Mouse (Mus musculus) heart, postnatal 10 days (tissue): ENCODE data around the gene Ccdc137. TPM values are rescaled to one million over a fixed set of nuclear protein-coding genes. Genes with fewer than 3 reads are reported as not detected.
"Not testable (repeated sequence)": the region's sequence is repeated elsewhere in the genome, so short reads cannot be mapped to it uniquely, and the experiment has no call there.

Experiments
- DNase-seq, 2 experiments: peaks; one replicate each; pipeline ENCODE4 v3.0.0; 2021
- intact Hi-C: fragments of 180-260 bp; cut with DNase I; formaldehyde crosslinking; loops from one replicate; pipeline ENCODE4 v1.15.1; 2025
- total RNA-seq, 2 experiments: library from RNA; stranded (reverse); gene quantifications; 2 replicates each; pipeline ENCODE4 v1.2.3; 2021

Ccdc137 gene
- 1 to 10 TPM; 6.4 to 7.9 TPM for total RNA-seq

DNA sequence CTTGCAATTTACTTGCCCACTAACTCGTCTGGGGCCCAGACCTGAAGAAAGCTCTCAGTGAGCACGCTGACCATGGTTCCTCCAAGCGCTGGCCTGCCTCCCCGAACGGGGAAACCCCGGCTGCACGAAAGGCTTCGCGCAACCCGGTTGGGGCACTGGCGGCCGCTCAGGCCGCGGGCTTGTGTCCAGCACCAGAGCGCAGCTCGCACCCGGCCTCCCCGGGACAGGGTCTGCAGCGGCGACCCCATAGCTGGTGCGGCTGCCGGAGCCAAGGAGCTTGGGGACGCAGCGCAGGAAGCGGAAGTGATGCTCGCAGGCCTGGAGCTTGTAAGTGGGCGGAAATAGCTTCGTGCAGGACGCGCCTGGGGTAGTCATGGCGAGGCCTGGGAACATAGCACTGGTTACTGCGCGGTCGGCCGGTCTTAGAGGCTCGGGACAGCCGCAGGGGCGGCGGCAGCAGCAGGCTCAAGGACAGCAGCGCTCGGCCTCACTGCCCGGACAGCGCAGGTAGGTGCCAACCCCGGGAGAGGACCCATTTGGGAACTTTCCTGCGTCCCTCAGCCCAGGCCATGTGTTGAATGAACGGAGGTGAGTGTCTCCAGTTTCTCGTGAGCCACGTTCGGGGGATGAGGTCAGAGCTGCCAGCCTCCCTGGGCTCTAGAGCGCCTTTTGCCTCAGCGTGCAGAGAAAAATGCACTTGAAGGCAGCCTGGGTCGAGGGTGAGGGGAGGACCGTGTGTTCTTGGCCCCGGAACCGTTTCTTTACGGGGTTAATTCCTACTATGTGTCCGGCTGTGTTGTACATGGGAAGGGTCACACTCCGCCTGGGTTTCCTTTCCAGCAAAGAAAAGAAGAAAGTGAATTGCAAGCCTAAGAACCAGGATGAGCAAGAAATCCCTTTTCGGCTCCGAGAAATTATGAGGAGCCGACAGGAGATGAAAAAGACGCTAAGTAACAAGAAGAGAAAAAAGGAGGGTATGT is at the start of gene Ccdc137, which contains the start of gene Oxld1:
TSS of gene Ccdc137 (plus strand) at position 344 of the 980 bp plus-strand sequence.
TSS of gene Oxld1 (minus strand) at position 297 of the 980 bp plus-strand sequence.
- intact Hi-C loops: no loop called here
- DNase-seq: peak; percentile 87 to 89

DNA sequence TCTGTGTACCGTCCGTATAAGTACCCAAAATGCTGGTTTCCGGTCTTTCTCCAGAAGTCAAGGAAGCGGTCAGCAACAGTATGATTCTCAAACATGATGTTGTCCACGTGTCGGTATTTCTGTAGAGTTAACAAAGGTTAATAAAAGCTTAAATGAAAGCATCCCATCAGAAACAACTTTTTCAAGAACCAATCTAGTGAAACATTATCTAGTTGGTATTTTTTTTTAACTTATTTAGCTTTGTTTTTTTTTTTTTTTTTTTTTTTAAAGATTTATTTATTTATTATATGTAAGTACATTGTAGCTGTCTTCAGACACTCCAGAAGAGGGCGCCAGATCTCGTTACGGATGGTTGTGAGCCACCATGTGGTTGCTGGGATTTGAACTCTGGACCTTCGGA is 44.3 kb upstream of the Ccdc137 start:
- intact Hi-C loops, DNase-seq: not testable (repeated sequence)

DNA sequence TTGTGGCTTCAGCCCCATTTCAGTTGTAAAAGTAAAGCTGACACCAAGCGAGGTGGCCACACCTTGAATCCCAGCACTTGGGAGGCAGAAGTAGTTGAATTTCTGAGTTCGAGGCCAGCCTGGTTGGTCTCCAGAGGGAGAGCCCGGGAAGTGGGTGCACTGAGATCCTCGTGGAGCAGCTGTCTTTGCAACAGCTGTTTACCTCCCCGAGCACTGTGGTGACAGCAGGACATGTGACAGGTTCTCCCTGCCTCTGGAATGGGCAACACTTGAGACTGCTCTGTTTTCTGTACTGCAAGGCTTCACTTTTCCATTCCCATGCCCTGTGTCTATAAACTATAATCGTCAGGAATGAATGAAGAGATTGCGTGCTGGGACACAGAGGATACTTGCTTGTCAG is 40.1 kb upstream of the Ccdc137 start:
- intact Hi-C loops: no loop called here

DNA sequence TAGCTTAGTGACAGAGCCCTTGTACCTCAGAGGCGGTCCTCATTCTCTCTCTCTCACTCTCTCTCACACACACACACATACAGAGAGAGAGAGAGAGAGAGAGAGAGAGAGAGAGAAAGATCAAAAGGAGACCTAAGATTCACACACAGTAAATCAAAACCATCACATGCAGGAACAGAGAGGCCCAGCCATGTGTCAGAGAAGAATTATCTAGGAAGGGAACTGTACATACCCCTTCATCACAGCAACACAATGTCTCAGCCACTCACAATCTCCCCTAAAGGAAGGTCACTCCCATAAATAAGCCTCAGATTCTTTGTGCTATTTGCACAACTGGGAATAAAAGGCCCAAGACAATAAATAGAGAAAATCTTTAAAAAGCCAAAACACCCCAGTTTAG is 39.3 kb upstream of the Ccdc137 start:
- intact Hi-C loops: no loop called here
- no peak for DNase-seq

More for the DNA sequence above, 40.1 kb upstream of the Ccdc137 start:
- DNase-seq: no peak

DNA sequence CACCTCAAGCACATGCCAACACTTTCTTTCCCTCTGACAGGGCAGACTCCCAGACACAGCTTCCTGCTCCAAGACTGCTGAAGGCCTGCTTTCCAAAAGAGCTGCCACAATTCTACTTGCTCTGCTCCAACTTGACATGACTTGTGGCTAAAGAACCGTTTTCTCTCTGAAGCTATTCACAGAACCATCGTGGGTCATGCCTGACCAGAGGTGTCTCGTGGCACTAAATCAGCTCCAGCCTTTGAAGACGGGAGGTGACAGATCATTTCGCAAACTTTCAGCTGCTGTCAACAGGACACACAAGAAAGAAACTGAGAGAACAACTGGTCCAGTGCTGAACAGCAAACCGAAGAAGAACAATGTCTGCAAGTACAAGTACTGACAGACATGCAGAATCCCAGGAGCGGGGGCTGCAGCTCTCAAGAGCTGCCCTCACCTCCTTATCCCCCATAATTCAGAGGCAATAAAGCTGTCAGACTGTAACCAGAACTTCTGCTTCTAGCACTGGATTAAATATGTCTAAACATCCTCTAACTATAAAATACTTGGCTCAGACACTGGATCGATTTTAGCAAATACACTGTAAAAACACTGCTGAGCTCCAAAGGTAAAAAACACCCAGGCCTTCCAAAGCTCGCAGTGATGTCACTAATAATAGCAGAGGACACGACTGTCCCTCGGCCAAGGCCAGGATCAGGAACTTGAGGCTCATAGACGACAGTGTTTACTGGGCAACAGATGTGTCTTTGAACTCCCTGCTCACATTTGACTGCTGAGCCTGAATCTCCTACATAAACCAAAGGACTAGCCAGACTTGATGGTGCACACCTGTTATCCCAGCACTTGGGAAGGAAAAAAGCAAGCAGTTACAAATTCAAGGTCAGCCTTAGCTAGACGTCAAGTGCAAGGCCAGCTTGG is 35.0 kb upstream of the Ccdc137 start:
- intact Hi-C loops: loop anchor here (2.0 to 5.0 kb wide), 3 partner anchors 40 to 111 kb away; no protein-coding TSS in a partner anchor
- no peak for DNase-seq

DNA sequence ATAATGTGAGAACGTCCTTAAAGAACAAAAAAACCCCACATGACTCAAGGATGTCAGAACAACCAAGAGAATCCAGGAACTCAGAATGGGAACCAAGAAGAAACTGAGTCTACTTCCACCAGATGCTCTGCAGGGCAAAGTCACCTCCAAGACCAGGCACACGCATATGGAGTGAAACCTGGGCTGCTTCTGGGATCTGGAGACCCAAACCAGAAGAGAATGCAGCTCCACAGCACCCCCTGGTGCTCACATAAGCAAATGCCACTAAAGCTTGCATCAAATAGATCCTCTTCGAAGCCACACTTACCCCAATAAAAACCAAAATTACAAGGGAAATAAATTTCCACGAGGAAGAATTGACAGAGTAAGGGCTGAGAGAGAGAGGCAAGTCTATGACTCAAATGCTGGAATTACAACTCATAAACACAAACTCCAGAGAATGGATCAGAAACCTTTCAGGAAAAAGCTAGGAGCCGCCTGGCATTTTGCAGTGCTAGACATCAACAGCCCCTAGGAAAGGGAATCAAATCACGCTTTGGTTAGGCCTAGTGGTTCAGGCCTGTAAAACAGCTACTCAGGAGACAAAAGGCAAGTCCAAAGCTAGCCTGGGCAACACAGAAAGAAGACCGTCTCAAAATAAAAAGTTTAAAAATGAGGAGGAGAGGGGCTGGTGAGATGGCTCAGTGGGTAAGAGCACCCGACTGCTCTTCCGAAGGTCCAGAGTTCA is 34.2 kb upstream of the Ccdc137 start:
- peak; percentile 72 to 76 for DNase-seq
- intact Hi-C loops: loop anchor here (2.0 to 5.0 kb wide), 3 partner anchors 41 to 111 kb away; no protein-coding TSS in a partner anchor

DNA sequence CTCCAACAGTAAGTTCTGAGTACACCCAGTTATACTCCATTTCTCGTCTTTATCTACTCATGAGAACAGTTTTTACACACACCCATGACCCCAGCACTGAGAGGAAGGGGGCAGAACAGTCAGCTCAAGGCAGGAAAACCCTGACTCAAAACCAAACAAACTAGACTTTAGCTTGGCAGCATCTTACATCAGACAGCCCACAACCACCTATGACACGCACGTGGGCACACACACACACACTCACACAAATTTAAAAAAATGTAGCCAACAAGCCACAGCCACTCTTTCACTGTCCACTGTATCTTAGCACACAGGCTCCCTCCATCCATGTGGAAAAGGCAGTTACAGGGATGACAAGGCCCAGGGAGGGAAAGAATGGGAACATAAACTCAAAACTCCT is 31.2 kb upstream of the Ccdc137 start:
- DNase-seq: no peak
- intact Hi-C loops: no loop called here

DNA sequence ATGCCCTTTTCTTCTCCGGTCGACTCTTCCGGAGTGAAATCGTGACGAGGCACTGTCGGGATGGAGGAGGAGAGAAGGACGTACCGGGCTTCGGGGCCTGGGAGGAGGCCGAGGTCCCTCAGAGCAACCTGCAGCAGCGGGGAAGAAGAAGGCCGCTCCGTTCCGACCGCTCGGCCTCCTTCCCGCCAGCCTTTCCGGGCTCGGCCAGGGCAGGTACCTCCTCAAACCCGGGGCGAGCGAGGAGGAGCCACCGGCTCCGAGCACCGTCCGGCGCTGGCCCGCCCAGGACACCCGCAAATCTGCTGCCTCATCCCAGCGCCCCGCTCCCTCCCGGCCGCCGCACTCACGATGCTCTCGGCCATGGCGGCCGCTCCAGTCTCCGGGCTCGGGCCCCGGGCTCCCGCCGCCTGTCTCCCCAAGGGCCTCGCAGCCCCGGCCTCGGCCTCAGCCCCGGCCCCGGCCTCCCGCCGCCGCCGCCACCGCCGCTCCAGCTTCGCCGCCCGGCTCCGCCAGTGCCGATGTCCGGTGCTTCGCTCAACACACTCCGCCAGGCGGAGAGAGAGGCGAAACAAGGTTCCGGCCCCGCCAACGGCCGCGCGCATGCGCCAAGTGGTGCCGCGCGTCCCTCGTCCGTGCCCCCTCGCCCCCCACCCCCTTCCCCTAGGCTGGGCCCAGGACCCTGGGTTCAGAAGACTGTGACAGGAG is 20.6 kb upstream of the Ccdc137 start, which contains the start of gene Nploc4:
TSS of gene Nploc4 (minus strand) at position 557 of the 705 bp plus-strand sequence.
- DNase-seq: peak; percentile 93 to 95
- intact Hi-C loops: no loop called here

DNA sequence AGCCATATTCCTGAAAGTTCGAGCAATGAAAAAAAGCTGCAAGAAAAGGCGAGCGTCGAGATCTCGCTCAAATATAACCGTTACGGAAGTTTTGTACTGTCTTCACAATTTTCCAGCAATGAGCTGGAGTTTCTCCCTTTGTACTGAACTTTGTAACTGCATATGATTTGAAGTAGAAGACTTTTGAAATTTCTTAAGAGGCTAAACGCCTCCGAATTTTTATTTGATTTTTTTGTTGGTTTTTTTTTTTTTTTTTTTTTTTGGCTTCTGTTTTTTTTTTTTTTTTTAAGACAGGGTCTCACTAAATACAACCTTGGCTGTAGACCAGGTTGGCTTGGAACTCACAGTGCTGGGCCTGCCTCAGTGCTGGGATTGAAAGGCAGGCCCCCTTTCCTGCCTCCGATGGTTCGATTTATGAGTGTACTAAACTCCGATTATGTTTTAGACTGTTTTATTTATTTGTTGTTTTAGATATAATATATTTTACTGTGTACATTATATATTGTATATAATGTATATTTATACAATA is 20.0 kb upstream of the Ccdc137 start:
- no peak for DNase-seq
- intact Hi-C loops: no loop called here

DNA sequence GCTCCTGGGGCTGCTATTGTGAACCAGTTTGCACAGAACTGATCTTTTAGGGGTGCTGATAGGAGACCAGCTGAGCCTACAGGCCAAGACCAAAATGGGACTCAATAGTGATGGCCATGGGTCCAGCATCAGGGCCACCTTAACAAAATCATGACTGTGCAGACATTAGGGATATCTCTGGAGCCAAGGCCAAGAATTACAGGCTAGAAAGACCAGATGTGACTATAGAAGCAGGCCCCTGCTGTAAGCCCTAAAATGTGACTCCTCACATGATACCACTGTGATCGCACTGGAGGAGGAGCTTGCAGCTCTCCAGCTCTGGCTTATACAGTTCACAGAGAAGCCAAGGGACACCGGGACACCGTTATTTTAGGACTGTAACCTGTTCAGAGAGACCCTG is 15.6 kb upstream of the Ccdc137 start, which contains the start of gene Tspan10:
TSS of gene Tspan10 (plus strand) at position 301 of the 400 bp plus-strand sequence.
- intact Hi-C loops: no loop called here
- DNase-seq: no peak

DNA sequence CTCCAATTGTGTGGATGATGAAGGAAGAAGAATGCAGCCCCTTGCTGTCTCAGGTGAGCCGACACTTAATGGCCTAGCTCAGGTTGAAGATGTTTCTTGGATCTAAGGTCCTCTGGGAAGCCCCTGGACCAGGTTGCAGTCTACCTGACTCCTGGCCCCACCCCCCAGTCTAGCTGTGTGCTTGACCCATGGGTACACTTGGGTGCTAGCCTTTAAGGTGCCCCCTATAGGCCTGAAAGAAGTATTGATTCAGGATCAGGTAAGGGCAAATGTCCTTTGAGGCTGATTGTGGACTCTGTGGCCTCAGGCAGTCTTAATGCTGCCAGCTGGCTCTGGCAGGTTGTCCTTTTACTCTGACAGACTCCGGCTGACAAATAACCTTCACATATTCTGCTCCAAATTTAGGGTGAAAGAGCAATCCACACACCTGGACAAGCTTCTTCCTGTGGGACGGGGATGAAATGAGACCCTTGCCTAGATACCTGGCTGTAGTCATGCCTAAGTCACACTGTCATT is 15.1 kb upstream of the Ccdc137 start:
- intact Hi-C loops: no loop called here
- DNase-seq: no peak

DNA sequence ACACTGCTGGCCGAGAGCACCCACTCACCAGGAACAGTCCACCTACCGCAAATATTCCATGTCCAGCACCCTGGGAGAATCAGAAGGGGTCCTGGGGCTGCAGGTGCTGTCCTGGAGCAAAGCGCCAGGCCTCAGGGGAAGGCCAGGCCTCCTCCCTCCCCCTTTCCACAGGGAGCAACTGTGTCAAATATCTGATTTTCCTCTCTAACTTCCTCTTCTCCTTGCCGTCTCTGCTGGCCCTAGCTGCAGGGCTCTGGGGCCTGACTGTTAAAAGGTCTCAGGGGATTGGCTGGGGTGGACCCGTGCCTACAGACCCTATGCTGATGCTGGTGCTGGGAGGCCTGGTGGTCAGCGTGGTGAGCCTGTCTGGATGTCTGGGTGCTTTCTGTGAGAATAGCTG is 13.8 kb upstream of the Ccdc137 start:
- intact Hi-C loops: no loop called here
- DNase-seq: no peak

DNA sequence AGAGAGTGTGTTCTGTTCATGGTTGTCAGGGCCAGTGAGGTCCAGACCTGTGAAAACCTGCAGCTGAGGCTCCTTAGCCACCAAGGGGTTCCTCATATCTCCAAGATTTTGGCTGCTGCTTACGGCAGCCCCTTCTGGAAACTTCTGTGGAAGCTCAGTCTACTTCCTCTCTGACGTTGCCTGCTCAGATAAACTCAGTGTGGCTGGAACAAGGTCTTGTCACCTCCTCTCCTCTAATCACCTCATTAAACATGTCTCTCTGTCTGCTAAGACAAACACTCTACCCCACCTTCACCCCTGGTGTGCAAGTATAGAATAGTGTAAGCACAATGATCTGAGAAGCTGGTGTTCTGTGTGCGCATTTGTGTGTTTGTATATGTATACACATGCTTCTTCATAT is 12.4 kb upstream of the Ccdc137 start:
- intact Hi-C loops: no loop called here

DNA sequence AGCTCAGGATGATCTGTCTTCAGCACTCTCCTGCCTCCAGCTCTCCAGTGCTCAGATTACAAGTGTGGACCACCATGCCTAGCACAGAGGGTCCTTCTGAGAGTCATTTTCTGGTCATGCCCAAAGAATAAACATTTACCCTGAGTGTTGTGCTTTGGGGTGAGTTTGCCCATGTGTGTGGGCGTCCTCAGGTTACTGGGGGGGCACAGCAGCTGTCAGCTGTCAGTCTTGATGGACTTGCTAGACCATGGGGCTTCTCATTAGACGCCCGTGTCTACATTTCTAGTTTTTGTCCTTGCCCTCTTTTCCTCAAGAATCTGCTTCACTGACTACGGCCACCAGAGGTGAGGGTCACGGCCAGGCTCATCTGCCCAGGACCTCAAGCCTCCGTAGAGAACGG is 10.7 kb upstream of the Ccdc137 start:
- DNase-seq: no peak
- intact Hi-C loops: no loop called here

More for the DNA sequence above, 12.4 kb upstream of the Ccdc137 start:
- DNase-seq: no peak

DNA sequence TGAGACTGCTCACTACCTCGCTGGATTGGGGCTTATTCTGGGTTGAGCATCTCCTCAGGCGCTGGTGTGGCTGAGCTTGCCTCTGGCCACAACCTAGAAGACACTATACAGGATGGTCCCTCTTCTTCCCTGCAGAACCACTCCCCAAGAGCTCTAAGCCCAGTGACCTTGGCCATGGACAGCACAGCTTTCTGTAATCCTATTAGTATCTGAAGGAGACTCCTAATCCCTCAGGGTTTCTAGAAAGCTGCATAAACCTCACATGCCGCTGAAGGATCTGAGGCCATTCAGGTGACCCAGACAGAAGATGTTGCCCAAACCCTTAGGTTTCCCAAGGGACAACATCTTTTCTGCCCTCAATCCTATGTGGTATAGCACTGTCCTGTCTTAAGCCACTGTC is 5.7 kb upstream of the Ccdc137 start:
- DNase-seq: no peak
- intact Hi-C loops: no loop called here

DNA sequence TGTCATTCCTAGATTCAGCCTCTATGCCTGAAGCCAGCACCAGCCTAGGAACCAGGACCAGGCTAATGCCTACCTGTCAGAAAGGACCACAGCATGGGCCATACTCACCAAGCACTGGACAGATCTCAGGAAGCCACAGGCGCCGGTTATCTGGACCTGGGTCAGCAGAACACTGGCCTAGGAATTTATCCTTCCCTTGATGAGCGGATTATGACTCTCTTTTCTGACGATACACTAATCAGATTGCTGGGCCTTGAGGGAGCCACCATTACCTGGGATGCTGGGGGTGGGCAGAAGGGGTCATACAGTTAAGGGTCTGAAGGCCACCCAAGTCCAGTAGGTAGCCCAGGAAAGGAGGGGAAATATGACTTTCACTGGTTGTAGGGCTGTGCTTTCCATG is 4.6 kb upstream of the Ccdc137 start, which contains the start of gene Pde6g:
TSS of gene Pde6g (minus strand) at position 195 of the 400 bp plus-strand sequence.
- intact Hi-C loops: no loop called here
- DNase-seq: no peak

DNA sequence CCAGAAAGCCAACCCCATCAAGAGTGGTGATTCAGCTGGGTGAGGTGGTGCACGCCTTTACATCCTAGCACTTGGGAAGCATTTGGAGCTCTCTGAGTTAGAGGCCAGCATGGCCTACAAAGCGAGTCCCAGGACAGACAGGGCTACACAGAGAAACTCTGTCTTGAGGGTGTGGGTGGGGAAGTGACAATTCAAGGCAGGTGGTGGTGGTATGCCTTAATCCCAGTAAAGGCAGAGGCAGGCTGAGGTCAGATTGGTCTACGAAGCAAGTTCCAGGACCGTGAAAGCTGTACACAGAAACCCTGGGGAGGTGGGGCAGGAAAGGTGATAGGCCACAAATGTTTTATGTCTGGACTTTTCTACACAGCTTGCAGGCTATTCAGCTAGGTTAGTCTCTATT is 3.0 kb upstream of the Ccdc137 start:
- no peak for DNase-seq
- intact Hi-C loops: no loop called here

DNA sequence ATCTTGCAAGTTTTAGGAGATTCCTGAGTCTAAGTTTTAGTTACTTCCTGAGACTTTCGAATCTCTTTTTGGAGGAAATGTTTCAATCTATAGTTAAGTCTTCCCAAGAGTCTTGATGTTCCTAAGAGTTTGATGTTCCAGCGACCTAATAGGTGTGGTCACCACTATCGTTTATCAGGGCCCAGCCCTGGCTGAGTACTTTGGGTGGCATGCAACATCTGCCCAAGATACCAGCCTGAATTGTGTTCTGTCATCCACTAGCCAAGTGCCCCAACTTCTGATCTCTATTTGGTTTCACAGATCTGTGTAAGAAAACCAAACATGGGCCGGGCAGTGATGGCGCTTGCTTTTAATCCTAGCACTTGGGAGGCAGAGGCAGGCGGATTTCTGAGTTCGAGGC is 2.5 kb upstream of the Ccdc137 start:
- DNase-seq: no peak
- intact Hi-C loops: no loop called here

DNA sequence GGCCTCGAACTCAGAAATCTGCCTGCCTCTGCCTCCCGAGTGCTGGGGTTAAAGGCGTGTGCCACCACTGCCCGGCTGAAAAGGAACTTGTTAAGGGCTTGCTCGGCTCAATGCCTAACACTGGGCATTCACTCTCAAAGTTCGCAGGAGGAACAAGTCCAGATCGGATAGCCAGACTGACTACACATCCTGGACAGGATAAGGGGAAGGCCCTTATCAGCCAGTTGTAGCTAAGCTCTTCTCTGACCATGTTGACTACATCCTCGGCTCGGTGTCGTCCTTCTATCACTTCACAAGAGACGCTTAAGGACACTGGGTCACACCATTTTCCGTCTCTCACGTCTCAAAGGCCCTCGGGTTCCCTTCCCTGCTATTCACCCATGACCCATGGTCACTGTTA is 545 bp upstream of the Ccdc137 start:
- peak in 1 of 2 experiments; percentile 23 for DNase-seq

More for the DNA sequence above, 545 bp upstream of the Ccdc137 start:
- intact Hi-C loops: no loop called here
